Mouse (Mus musculus): Measurements from ENCODE around the gene Vasp. TPM values are rescaled to one million over a fixed set of nuclear protein-coding genes. Genes with fewer than 3 reads are reported as not detected.
"Not testable (repeated sequence)": the region's sequence is repeated elsewhere in the genome, so short reads cannot be mapped to it uniquely, and the experiment has no call there.

The Vasp gene
- polyA plus RNA-seq, 1 experiment from 2014 or later = 47.4 TPM

GRCm38 (mm10) chr7:19300501-19301421 lies 29.1 kb upstream of the Vasp start:
- H3K36me3 ChIP-seq (replicated peaks) = no peaks in the 10 kb centered on the region
- peak overlapping the region; percentile 52 for H3K4me3 ChIP-seq
- H3K27ac ChIP-seq = peak overlapping the region; percentile 79
- peak; percentile 73 for DNase-seq (ENCODE audit: extremely low spot score, low spot score)
- H3K27me3 ChIP-seq (ENCODE audit: poor library complexity, severe bottlenecking) = peaks cover 46% of the 10 kb centered on the region
- under 1% methylated on average over 29 of the region's 29 CpGs for WGBS
- H3K9me3 ChIP-seq = no peaks in the 10 kb centered on the region
- peaks cover 39% of the 10 kb centered on the region for H3K4me1 ChIP-seq

GRCm38 (mm10) chr7:19299194-19299593 lies 27.6 kb upstream of the Vasp start:
- peaks cover 30% of the 10 kb centered on the region for H3K27me3 ChIP-seq (ENCODE audit: poor library complexity, severe bottlenecking)

GRCm38 (mm10) chr7:19297794-19298193 lies 26.2 kb upstream of the Vasp start:
- peaks cover 15% of the 10 kb centered on the region for H3K36me3 ChIP-seq (replicated peaks)
- H3K27me3 ChIP-seq (ENCODE audit: poor library complexity, severe bottlenecking) = peaks cover 16% of the 10 kb centered on the region
- H3K9me3 ChIP-seq = no peaks in the 10 kb centered on the region
- 93% methylated on average over 5 of the region's 5 CpGs for whole genome bisulfite sequencing
- DNase-seq (ENCODE audit: extremely low spot score, low spot score) = no peak
- peaks cover 22% of the 10 kb centered on the region for H3K4me1 ChIP-seq
- H3K4me3 ChIP-seq = no peak overlapping the region
- no peak overlapping the region for H3K27ac ChIP-seq

More at GRCm38 (mm10) chr7:19299194-19299593, 27.6 kb upstream of the Vasp start:
- no peak overlapping the region for H3K27ac ChIP-seq
- no peaks in the 10 kb centered on the region for H3K9me3 ChIP-seq
- peaks cover 32% of the 10 kb centered on the region for H3K4me1 ChIP-seq
- peak; percentile 58 for DNase-seq (ENCODE audit: extremely low spot score, low spot score)
- WGBS = 26% methylated on average over 3 of the region's 3 CpGs
- H3K4me3 ChIP-seq = no peak overlapping the region
- peaks cover 3% of the 10 kb centered on the region; the same call in 1 of the 2 replicates for H3K36me3 ChIP-seq (replicated peaks)

GRCm38 (mm10) chr7:19297034-19297433 lies 25.4 kb upstream of the Vasp start:
- peaks cover 15% of the 10 kb centered on the region for H3K36me3 ChIP-seq (replicated peaks)
- H3K9me3 ChIP-seq = no peaks in the 10 kb centered on the region
- no peak overlapping the region for H3K27ac ChIP-seq
- peaks cover 9% of the 10 kb centered on the region for H3K27me3 ChIP-seq (ENCODE audit: poor library complexity, severe bottlenecking)
- peaks cover 19% of the 10 kb centered on the region for H3K4me1 ChIP-seq
- WGBS = 89% methylated on average over 6 of the region's 6 CpGs
- no peak for DNase-seq (ENCODE audit: extremely low spot score, low spot score)
- no peak overlapping the region for H3K4me3 ChIP-seq

- H3K4me1 ChIP-seq = peaks cover 24% of the 10 kb centered on the region
- H3K27me3 ChIP-seq (ENCODE audit: poor library complexity, severe bottlenecking) = no peaks in the 10 kb centered on the region
- 17% methylated on average over 22 of the region's 22 CpGs for WGBS
- H3K9me3 ChIP-seq = no peaks in the 10 kb centered on the region
- DNase-seq (ENCODE audit: extremely low spot score, low spot score) = peak; percentile 94
- peak overlapping the region; percentile 75 for H3K27ac ChIP-seq
- peak overlapping the region; percentile 50 for H3K4me3 ChIP-seq
- H3K36me3 ChIP-seq (replicated peaks) = peaks cover 15% of the 10 kb centered on the region
Observed at GRCm38 (mm10) chr7:19295503-19296185, 24.0 kb upstream of the Vasp start.

GRCm38 (mm10) chr7:19290969-19291596 lies 19.5 kb upstream of the Vasp start:
- under 1% methylated on average over 20 of the region's 20 CpGs for WGBS
- Histone ChIP-seq H3K4me1 (peaks cover 28% of the 10 kb centered on the region), H3K27me3 (ENCODE audit: poor library complexity, severe bottlenecking) (no peaks in the 10 kb centered on the region; the same call in 1 of the 2 replicates), H3K4me3 (peak overlapping the region; percentile 50), H3K36me3 (replicated peaks) (peaks cover 40% of the 10 kb centered on the region), H3K9me3 (no peaks in the 10 kb centered on the region), H3K27ac (peak overlapping the region; percentile 76)
- DNase-seq (ENCODE audit: extremely low spot score, low spot score) = no peak

GRCm38 (mm10) chr7:19284763-19285162 lies 13.1 kb upstream of the Vasp start:
- 32% methylated on average over 4 of the region's 4 CpGs for WGBS
- Histone ChIP-seq H3K27me3 (ENCODE audit: poor library complexity, severe bottlenecking) (peaks cover 47% of the 10 kb centered on the region), H3K4me1 (peaks cover 18% of the 10 kb centered on the region), H3K4me3 (no peak overlapping the region), H3K36me3 (replicated peaks) (peaks cover 25% of the 10 kb centered on the region), H3K27ac (no peak overlapping the region), H3K9me3 (0 out of 2 replicates have a peak, but pooled peaks cover 4% of the 10 kb centered on the region)
- DNase-seq (ENCODE audit: extremely low spot score, low spot score) = peak; percentile 62

GRCm38 (mm10) chr7:19283406-19283804 lies 11.8 kb upstream of the Vasp start:
- Histone ChIP-seq H3K27me3 (ENCODE audit: poor library complexity, severe bottlenecking) (peaks cover 61% of the 10 kb centered on the region), H3K4me3 (peak overlapping the region; percentile 90), H3K27ac (peak overlapping the region; percentile 90; the same call in 1 of the 2 replicates), H3K4me1 (peaks cover 27% of the 10 kb centered on the region), H3K36me3 (replicated peaks) (peaks cover 20% of the 10 kb centered on the region), H3K9me3 (0 out of 2 replicates have a peak, but pooled peaks cover 4% of the 10 kb centered on the region)
- WGBS = 44% methylated on average over 14 of the region's 14 CpGs
- no peak for DNase-seq (ENCODE audit: extremely low spot score, low spot score)

GRCm38 (mm10) chr7:19282791-19283405 lies 11.3 kb upstream of the Vasp start:
- 1% methylated on average over 34 of the region's 35 CpGs for WGBS
- H3K27ac ChIP-seq = peak overlapping the region; percentile 90
- peak; percentile 63 for DNase-seq (ENCODE audit: extremely low spot score, low spot score)
- H3K36me3 ChIP-seq (replicated peaks) = peaks cover 17% of the 10 kb centered on the region
- H3K9me3 ChIP-seq = 0 out of 2 replicates have a peak, but pooled peaks cover 4% of the 10 kb centered on the region
- peaks cover 27% of the 10 kb centered on the region for H3K4me1 ChIP-seq
- peak overlapping the region; percentile 90 for H3K4me3 ChIP-seq
- H3K27me3 ChIP-seq (ENCODE audit: poor library complexity, severe bottlenecking) = peaks cover 66% of the 10 kb centered on the region

GRCm38 (mm10) chr7:19282385-19282784 lies 10.8 kb upstream of the Vasp start, which contains the start of gene Rtn2:
Gene Rtn2, plus strand, starts transcription at chr7:19282624.
- Histone ChIP-seq H3K9me3 (0 out of 2 replicates have a peak, but pooled peaks cover 4% of the 10 kb centered on the region), H3K4me3 (peak within 1 kb of the TSS; percentile 90), H3K27ac (peak within 1 kb of the TSS; percentile 90), H3K27me3 (ENCODE audit: poor library complexity, severe bottlenecking) (peaks cover 71% of the 10 kb centered on the region), H3K36me3 (replicated peaks) (peaks cover 13% of the 10 kb centered on the region), H3K4me1 (peaks cover 27% of the 10 kb centered on the region)
- peak; percentile 89 for DNase-seq (ENCODE audit: extremely low spot score, low spot score)
- under 1% methylated on average over 37 of the region's 37 CpGs for WGBS

GRCm38 (mm10) chr7:19281680-19282304 lies 10.2 kb upstream of the Vasp start:
- 36% methylated on average over 6 of the region's 6 CpGs for WGBS

More at GRCm38 (mm10) chr7:19281680-19282304, 10.2 kb upstream of the Vasp start:
- not testable (repeated sequence) for H3K36me3 ChIP-seq (replicated peaks); DNase-seq (ENCODE audit: extremely low spot score, low spot score); H3K9me3 ChIP-seq
- Histone ChIP-seq H3K4me3 (peak overlapping the region; percentile 90), H3K27me3 (ENCODE audit: poor library complexity, severe bottlenecking) (peaks cover 77% of the 10 kb centered on the region), H3K27ac (0 out of 2 replicates have a peak overlapping the region, but pooled peaks have one; percentile 90), H3K4me1 (peaks cover 27% of the 10 kb centered on the region)
